Mouse (Mus musculus) urinary bladder, postnatal 14 days (tissue): ENCODE data around the gene Sfn.

Experiments used
- DNase-seq: peaks from one replicate; pipeline ENCODE4 v3.0.0; 2021; ENCODE audit warnings: low spot score

Gene Sfn

GRCm38 (mm10) chr4:133577983-133578382 lies 24.0 kb downstream of the Sfn start:
- no peak for DNase-seq

GRCm38 (mm10) chr4:133574843-133575202 lies 27.1 kb downstream of the Sfn start:
- DNase-seq = no peak

GRCm38 (mm10) chr4:133574070-133574842 lies 27.7 kb downstream of the Sfn start, which contains the start of gene Gpatch3:
TSS of gene Gpatch3 (plus strand) at chr4:133574745.
- DNase-seq = peak; percentile 94

GRCm38 (mm10) chr4:133570066-133570466 lies 31.9 kb downstream of the Sfn start:
- DNase-seq = no peak

- DNase-seq = no peak
Observed at GRCm38 (mm10) chr4:133569291-133570065, 32.5 kb downstream of the Sfn start.

- DNase-seq = no peak
Observed at GRCm38 (mm10) chr4:133567251-133567650, 34.7 kb downstream of the Sfn start.

GRCm38 (mm10) chr4:133563123-133563571 lies 38.8 kb downstream of the Sfn start:
- DNase-seq = peak; percentile 18

GRCm38 (mm10) chr4:133561622-133562021 lies 40.3 kb downstream of the Sfn start:
- DNase-seq = no peak

GRCm38 (mm10) chr4:133559846-133560245 lies 42.1 kb downstream of the Sfn start:
- no peak for DNase-seq

GRCm38 (mm10) chr4:133557041-133557717 lies 44.8 kb downstream of the Sfn start:
- no peak for DNase-seq

GRCm38 (mm10) chr4:133553448-133554330 lies 48.3 kb downstream of the Sfn start:
- DNase-seq = no peak

- DNase-seq = no peak
Observed at GRCm38 (mm10) chr4:133552768-133553447, 49.1 kb downstream of the Sfn start, which contains the start of gene Nr0b2. TSS of gene Nr0b2 (plus strand) at chr4:133553376.

- no peak for DNase-seq
Observed at GRCm38 (mm10) chr4:133552029-133552428, 49.9 kb downstream of the Sfn start.
